Mouse (Mus musculus) kidney, adult 8-10 months (tissue): ENCODE data around the gene Homer2.

Source experiments
- DNase-seq, 2 experiments: peaks; one replicate each; pipeline ENCODE4 v3.0.0; 2022

Gene Homer2

DNA sequence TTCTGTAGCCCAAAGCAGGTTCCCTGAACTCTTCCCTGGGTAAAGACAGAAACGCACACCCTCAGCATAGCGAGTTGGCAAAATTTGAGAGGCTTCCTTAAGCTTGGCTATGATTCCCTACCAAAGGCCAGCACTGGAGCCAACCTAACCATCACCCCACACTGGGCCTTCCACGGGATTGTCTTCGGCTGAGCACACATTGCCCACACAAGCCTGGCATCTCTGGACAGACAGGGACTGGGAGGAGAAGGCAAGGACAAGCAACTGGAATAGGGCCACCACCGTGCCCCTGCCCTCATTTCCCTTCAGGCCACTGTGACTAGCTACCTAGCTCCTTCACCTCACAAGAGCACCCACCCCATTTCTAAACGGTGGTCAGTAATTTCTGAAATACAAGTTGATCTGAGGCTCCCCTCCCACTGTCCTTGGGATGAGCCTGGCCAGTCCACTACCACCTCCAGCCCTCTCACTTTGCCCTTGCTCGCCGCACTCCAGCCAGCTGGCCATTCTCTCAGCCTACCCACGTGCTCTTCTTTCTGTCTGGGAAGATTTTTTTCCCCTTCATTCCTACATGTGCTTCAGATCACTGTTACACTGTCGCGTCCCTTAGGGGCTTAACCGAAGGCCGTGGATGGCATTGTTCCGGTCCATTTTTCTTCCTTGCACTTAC is at the start of gene Homer2:
TSS of gene Homer2 (minus strand) at position 57 of the 670 bp plus-strand sequence.
- DNase-seq, result no peak

DNA sequence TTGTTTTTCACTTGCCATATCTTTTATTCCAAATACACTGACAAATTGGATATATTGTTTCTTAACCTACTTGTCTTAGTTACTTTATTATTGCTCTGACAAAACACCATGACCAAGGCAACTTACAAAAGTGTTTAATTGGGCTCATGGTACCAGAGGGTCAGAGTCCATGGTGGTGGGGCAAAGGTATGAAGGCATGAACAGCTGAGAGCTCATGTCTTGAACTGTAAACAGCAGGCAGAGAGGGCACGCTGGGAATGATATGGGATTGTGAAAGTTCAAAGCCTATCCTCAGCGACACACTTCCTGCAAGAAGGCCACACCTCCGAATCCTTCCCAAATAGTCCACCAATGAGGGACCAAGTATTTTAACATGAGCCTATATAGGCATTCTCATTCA is 40.6 kb upstream of the Homer2 start:
- no peak for DNase-seq

DNA sequence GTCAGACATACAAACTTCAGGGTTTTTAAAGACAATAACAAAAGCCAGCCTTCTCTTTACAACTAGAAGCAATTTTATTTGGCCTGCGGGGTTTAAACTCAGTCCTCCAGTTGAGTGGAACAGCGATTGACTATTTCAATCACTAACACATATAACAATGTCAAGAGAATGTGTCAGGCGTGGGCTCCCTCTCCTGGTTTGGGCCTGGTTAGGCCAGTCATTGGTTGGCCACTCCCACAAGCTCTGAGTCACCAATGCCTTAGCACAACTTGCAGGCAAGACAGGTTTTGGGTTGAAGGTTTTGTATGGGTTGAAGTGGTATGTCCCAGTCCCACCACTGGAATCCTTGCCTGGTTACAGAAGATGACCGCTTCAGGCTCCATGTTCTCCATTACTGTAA is 36.8 kb upstream of the Homer2 start:
- peak in 1 of 2 experiments; percentile 12 for DNase-seq

DNA sequence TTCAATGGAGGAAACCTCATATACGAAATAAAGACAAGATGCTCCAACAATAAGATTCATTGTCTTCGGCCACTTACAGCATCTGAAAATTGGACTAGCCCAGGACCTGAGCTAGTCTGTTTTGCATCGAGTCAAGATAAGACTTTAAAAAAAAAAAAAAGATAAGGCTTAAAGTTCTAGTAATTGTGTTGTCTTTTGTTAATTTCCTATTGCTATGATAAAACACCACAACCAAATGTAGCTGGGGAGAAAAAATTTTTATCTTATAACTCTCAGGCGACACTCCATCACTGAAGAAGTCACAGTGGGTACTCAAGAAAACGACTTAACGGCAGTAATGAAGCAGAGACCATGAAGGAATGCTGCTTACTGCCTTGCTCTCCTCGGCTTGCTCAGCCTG is 32.7 kb upstream of the Homer2 start:
- DNase-seq, result no peak

DNA sequence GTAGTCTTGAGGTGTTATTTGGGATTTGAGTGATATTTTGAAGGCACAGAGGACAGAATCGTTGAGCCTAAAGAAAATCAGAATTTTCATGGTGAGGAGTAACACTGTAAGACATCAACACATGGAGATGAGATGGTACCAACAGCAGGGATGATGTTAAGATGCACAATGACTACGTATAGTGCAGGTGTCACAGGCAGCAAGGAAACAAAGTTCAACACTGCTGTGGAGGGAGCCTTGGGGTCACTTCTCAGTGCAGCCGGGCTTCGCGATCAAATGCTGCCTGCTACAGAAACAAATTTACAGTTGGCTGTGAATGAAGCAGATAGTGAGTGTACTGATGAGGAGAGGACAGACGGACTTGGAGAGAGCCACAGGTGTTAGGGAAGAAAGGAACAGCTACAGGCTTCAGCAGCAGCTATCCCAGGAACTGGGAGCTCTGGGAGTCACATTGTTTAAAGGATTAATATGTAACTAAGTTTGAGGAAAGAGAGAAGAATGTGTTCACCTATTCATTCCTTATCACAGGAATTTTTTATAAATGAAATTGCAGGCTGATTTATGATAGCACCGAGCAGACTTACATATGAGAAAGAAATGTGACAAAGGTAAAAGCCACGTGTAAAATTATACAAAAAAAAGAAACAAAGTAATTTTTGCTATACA is 31.5 kb upstream of the Homer2 start:
- DNase-seq, result no peak

DNA sequence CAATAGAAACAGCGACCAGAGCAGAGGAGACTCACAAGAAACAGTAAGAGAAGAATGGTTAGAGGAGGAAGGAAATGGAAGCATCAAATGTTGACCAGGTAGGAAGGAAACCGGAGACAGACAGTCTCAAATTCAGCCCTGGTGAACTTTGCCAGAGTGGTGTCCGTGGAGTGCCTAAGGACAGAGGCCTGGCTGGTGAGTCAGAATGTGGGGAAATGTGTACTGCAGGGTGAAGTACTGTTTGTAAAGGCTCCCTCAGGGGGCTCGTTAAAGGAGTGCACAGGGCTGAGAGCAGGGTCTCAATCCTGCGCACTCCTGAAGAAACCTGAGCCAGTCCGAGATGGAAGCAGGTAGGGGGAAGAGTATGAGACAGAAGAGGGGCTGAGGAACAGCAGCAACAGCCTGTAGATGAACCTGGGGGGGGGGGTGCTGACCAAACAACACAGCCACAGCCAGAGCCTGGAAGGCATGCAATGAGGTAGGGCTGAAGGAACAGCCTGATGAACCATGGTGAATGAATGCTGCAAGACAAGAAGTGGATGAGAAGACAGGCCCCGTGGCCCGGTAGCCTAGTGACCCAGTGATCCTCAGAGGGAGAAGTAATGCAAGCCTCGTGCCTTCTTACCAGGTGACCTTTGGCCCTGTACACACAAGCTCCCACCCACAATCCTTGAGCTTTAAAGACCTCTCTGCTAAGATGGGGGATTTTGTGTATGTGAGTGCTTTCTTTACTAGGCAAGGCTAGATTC is 28.1 kb upstream of the Homer2 start:
- no peak for DNase-seq

DNA sequence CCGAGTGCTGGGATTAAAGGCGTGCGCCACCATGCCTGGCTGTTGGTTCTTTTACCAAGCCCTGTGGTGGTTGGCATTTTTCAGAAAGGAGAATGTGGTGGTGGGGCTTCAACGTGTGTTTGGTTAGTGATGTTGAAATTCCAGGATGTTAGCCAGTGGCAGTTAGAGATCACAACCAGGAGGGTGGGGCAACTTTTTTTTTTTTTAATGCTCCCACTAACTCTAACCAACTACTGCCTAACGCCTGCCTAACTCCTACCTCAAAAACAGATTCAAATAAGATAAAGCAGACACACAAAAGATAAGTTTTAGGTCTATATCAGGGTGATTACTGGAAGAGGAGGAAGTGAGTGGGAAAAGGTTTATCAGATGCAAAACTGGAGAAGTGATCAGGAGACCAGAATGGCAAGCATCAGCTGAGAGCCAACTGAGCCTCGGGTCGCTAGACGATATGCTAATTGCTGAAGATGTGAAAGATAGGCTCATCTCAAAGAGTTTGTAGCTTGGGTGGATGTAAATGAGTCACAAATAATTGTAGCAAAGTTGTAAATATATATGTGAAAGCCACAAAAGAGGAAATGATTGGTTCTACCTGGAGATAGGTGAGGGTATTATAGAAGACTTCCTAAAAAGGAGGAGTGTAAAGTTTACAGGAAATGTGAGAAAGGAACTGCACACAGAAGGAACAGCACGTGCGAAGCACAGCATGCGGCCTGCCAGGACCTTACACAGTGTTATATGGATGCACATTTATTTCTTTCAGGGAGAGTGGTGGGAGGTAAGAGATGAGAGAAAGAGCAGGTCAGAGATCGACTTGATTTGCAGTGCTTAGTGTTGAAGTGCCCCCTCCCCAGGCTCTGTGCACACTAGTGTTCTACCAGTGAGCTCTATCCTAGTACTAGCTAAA is 25.1 kb upstream of the Homer2 start:
- DNase-seq, result no peak

DNA sequence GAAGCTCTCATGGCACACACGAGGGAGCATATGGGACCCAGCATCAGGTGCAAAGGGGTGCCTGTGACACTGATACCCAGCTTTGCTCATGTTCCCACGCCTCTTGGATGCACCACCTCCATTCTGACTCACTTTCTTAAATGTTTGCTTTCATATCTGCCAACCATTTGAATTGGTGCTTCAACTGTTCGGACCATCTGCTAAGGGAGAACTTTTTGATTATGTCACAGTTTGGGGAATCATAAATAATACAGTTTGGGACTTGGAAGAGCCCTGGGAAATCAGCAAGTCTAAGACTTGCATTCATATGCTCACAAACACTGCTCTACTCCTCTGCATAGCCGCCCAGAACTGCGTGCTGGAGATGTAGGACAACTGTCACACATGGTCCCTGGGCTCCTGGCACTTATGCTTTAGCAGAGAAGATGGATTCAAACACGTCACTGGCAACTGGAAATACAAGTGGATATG is 23.9 kb upstream of the Homer2 start:
- no peak for DNase-seq

DNA sequence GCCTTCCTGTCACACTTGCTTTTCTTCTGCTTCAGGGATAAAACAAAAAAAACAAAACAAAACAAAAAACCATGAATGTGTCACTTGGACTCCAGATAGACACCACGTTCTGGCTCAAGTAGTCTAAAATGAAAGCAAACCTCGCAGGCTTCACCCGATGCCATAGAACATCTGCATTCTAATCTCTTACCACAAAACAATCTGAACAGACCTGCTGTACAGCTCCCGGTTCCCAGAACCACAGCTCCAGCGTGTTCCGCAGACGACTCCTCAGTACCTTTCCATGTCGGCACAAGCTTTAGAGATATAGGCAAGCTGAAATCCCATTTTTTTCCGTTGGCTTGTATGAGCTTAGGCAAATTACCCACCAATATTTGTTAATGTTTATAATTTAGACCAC is 22.5 kb upstream of the Homer2 start:
- DNase-seq, result no peak

DNA sequence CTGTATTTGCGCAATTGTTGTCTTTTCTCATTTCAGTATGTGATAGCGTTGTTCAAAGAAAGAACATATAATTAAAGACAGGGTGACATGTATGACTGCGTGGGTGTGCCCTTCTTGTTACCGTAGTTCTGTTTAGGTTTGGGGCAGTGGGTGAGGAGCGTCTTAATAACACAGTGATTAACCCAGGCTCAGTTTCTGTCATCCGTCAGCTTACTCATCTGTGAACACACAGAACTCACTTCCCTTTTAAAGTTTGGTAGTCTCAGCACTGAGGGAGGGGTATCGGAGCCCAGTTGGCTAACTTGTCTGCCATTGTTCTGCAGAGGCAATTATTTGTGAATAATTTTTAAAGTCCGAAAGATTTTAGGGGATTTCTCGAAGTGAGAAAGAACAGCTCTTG is 20.4 kb upstream of the Homer2 start:
- no peak for DNase-seq

DNA sequence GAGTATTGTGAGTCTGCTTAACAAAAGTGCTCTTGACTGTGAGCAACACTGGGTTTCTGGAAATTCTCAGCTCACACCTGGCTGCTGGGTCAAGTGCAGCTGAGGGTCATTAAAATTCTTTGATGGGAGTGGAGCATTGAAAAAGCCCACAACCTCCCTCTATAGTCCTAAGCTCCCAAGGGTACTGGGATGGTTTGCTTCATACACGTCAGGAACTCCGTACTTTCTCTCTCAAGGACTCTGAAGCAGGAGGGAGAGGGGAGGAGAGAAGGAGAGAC is 19.3 kb upstream of the Homer2 start:
- DNase-seq, result no peak

DNA sequence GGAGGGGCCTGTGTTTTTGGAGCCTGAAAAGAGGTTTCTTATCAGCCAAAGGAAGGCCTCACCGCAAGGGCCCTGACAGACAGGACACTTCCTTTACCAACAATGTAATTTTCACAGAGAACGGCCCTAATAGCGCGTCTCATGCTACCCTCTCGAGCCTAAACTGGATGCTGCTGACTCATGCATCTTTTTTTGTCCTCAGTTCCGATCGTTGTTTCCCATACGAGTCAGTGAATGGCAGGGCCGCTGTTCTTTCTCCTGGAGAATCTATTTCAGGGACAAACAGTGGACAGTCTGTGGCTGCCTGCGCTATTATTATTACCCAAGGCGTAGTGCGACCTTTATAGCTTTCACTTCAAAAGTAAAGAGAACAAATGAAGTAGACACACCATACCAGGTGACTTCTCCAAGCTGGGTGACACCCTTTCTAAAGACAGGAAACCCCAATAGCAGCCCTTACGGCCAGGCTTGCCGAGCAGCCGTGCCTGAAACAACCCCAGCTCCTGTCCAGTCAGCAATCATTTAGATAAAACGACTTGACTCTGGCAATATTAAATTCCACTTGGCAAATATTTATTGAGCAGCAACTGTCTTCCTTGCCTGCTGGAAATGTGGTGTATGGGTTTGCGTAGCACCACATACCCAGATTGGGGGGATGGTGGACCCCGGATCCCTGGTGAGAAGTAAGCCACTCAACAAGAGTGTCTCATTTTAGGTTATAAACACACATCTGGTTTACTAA is 18.8 kb upstream of the Homer2 start:
- no peak for DNase-seq

DNA sequence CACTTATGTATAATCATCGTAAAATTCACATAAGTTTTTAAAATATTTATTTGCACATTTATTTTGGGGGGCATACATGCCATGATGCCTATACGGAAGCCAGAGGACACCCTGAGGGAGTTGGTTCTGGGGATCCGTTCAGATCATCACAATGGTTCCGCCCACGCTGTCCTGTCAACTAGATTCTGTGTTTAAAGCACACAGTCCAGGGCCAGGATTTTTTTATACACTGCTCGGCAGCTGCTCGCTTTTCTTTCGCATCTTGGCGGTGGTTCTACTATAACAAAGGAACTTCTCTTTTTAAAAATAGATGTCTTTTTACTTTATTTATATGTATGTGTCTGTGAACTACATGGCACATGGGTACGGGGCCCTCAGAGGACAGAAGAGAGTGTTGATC is 16.5 kb upstream of the Homer2 start:
- DNase-seq, result no peak

DNA sequence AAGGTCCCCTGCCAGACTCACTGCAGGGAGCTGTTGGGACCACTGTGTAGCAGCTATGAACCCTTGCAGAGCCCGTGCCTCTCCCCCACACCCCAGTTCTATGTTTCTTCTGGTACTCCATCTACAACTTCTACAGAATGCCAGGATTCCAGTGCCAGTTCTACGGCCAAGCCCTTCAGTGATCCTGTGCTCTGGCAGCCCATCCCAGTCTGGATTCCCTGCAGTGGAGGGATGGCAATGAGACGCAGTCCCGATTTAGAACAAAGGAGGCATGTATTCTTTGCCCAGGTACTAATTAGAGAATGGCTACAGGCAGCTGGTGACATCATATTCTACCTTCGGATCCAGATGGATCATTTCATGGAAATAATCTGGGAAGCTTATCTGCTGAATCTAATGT is 13.9 kb upstream of the Homer2 start:
- no peak for DNase-seq

DNA sequence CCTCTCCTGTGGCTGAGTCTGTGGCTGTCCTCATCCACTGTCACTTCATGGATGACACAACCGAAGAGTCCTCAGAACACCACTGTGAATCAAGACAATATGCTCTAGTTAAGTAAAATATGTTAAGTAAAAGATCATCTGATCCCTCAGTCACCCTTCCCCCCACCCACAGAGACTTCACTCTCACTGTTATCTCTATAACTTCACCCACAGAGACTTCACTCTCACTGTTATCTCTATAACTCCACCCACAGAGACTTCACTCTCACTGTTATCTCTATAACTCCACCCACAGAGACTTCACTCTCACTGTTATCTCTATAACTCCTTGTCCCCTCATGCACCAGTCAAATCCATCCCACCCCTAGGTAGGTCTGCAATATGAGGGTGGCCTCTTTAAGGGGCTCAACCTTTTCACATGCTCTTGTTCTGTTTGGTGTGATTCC is 11.9 kb upstream of the Homer2 start:
- no peak for DNase-seq

DNA sequence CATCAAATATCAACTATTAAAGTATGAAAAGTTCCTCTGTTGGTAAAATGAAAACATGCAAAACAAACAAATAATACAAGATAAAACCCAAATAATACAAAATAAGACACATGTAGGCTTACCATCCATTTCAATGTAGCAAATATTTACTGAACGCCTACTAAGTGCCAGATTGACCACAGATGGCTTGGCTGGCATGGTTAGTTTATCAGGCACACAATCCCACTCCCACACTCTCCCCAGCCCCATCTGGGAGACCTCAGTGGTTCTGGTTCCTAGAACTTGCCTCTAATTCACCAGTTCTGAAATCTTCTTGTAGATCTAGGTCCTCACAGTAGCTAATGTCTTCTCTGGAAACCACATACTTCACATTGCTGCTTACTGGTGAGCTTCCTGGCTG is 11.3 kb upstream of the Homer2 start:
- DNase-seq, result no peak

DNA sequence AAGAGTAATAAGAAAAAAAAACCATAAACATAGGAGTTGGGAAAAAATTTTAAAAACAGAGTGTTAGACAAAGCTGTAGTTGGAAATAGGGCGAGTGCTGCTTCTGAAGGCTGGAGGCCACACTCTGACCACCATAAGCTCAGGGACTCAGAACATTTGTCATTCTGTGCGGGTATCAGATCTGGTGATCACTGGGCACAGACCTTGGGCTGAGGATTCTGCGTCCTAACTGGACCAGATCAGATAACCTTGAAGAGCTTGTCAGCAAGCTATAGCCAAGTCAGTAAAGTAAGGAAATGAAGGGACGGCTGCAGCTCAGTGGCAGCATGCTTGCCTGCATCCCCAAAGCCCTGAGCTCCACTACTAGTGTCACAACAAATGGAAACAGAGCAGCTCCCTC is 2.8 kb upstream of the Homer2 start:
- no peak for DNase-seq

DNA sequence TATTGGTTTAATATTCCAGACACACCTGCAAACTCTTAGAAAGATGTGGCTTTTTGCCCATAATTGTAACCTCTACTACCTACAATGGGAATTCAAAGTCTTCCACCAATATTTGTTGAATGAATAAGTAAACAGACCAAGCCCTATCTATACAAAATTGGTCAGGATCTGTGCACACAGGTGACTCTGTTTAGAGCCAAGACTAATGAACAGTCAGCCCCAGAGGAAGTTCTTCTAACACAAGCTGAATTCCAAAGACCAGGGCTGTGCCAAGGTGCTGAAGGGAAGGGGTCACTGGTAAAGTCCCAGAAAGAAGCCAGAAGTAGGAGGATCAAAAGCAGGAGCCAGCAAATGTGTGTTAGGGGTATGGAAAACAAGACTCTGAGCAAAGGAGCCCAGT is 838 bp upstream of the Homer2 start:
- DNase-seq, result no peak

DNA sequence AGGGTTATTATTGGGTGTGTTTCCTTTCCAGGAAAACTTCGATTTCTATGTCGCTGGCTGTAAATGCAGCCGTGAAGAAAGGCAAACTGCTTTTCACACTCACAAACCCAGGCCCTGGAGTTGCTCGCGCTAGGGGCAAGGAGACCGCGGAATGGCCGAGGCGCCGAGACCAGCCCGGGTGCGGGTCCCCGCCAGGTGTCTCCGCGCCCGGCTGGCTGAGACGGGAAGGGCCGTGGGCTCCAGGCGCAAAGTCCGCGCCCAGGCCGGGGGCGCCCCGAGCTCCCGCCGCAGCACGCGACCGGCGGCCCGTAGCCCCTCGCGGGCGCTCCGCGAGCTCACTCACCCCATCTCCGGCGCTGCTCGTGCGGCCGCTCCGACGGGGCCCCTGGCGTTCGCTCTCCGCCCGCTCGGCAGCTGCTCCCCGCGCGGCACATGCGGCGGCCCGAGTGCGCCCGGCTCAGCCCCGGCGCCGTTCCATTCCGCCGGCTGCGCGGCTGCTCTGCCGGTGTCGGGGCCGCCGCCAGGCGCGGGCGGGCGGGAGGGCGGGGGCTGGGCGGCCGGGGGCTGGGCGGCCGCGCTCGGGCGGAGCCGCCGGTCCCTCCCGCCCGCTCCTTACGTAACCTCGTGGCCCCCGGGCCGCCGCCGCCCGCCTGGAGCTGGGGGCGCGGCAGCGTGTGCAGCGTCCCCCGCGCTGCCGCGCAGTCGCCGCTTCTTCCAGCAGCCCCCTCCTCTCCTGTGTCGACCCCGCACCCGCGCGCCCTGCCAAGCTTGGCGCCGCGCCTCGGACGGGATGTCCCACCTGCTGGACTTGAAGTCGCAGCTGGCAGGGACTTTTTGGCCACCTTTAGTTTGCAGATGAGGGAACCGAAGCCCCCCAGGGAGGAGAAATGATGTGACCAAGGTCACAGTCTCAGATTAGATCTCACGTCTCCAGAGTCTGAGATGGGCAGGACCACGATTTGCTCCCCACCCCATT is 623 bp downstream of the Homer2 start:
- peak in 1 of 2 experiments; percentile 9 for DNase-seq

DNA sequence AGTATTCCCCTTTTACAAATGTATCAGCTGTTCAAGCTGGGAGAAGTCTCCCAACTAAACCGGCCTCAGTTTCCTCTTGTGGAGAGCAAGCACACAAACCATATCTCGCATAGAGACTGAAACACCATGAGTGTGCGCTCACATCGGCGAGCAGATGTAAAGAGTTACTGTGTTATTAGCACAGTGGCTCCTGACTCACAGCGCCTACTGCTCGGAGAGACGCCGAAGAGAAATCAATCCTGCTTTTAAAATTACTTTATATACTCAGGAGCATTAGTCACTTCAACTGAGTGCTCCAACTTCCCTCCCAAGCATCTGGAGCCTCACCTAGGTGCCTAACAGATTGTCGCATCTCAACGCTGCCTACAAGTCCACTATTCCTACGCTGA is 1.3 kb downstream of the Homer2 start:
- DNase-seq, result no peak

DNA sequence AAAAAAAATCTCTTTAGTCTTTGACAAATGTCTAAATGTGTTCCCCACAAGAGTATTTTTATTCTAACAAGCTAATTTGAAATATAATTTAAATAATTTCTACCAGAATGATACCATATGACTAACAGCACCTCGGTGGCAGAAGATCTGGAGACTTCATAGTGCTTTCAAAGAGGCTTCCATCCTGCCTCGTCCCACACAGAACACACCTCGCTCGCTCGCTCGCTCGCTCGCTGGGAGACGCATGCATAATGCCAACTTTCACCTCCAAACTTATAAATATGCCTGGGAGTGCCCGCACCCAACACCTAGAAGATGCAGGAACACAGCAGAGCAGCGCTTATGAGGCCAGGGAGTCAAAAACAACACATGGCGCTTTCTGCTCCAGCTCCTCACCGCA is 9.0 kb downstream of the Homer2 start:
- DNase-seq, result no peak
